Mouse (Mus musculus): Measurements from ENCODE around the gene Wwc1.

The Wwc1 gene
- long read RNA-seq, experiment 1, full-length matches to known transcripts, result 2 of 17 reads
- long read RNA-seq, experiment 1, partial matches to known transcripts, result 8 of 17 reads
- long read RNA-seq, experiment 1, other reads (novel, unspliced or antisense), result 7 of 17 reads
- long read RNA-seq, experiment 2, partial matches to known transcripts, result 9 of 16 reads
- long read RNA-seq, experiment 2, other reads (novel, unspliced or antisense), result 7 of 16 reads

DNA sequence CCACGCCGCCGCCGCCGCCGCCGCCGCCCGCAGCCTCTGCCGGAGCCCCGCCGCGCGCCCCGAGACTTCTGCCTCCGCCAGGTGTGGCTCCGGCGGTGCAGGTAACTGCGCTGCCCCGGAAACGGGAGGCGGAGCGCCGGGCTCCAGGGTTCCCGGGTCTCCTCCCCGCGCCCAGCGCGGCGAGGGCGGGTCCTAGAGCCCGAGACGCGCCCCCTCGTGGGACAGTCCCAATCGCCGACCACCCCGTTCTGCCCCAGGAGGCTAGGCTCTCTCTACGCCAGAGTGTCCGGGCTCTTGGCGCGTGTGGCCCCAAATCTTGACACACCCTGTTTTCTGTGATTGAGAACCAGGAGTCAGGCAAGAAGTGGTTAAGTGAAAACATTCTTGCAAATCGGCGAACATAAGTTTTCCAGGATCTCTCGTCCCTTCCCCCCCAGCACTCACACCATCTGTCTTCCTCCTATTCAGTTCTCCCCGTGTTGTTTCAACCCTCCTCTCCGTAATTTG lies at the start of gene Wwc1:
TSS of gene Wwc1 (minus strand) at position 117 of the 507 bp plus-strand sequence.
- intact Hi-C loops (cut with DNase I), result no loop called here

DNA sequence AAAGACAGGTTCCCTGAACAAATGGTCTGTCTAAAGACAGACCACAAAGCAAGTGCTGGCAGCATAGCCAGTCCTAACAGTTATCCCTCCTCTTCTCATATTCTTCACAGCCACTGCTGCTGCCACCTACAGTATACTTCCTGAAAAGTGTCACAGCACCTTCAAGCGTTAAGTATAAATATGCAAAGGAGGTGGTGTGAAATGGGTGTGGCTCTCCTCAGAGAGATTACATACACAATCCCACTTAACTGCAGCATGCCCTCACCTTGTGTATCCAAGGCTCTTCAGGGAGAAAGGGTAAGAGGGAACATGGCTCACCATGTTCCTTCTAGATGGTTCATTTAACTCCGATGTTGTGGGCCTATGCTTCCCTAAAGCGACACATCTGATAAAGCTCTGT lies 39.7 kb upstream of the Wwc1 start:
- intact Hi-C loops (cut with DNase I), result no loop called here

DNA sequence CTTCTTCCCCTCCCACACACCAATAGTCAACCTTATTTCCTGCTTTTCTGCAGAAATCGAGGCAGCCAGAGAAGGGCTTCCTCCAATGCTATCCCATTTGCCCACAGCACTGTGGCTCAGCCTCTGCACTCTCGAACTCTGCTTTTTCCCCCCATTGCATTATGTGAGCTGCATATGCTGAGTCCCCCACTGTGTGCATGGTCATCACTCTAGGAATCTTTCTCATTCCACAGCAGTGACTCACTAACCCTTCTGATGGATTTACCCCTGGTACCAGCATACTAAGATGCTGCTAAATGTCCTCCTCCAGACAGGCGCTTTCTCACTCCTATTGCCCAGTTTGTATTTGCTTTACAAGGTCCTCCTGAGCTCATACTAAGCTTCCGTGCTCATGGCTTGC lies 32.9 kb upstream of the Wwc1 start:
- intact Hi-C loops (cut with DNase I), result no loop called here

DNA sequence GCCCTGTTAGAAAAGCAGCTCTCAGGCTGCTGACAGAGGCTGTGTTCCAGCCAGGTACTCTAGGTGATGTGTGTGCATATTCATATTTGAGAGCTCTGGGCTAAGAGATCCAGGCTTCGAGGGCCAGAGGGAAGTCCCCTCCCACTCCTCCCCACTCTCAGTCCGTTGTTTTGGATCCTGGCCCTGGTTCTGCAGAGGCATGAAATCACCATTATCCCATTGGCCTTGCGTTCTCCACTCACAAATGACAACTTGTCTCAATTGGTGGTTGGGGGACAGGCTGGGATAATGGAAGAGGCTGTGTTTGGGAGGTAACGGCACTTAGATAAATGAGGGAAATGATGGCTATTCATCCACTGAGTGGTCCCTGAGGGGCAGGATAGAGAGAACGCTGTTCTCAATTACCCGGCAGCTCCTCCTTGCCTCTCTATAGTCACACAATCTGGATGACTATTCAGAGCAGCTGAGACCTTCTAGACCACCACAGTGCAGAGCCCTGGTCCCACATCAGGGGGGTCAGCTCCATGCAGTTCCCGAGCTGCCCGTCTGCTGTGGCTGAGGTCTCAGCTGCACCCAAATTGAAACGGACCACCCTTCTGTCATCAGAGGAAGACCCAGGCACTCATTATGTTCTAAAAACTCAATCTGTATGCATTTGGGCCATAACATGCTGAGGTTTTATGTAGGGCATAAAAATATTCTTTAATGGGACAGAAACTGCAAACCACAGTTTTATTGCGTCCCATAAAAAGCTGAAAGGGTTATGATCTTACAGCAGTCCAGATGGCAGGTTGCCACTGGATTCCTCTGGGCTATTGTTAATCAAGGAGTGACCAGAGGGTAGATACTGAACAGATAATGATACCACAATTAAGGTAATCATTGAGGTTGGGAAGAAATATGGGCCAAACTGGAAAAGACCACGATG lies 29.2 kb upstream of the Wwc1 start:
- intact Hi-C loops (cut with DNase I), result no loop called here

DNA sequence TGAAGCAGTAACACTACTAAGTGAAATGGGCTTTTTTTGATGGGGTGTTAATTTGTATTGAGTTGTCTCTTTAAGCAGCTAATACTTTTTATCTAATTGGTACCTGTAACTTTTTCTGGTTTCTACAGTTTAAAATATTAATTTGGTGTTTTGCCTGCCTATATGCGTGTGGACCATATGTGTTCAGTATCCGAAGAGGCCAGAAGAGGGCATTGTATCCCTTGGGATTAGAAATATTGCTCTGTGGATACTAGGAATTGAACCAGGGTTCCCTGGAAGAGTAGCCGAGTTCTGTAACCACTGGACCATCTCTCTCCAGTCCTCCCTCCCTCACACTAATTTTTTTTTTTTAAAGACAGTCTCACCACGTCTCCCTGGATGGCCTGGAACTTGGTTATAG lies 22.6 kb upstream of the Wwc1 start:
- intact Hi-C loops (cut with DNase I), result loop anchor here (5.0 kb wide), 1 partner anchor 171 kb away; the partner anchor contains the start of gene Rars

DNA sequence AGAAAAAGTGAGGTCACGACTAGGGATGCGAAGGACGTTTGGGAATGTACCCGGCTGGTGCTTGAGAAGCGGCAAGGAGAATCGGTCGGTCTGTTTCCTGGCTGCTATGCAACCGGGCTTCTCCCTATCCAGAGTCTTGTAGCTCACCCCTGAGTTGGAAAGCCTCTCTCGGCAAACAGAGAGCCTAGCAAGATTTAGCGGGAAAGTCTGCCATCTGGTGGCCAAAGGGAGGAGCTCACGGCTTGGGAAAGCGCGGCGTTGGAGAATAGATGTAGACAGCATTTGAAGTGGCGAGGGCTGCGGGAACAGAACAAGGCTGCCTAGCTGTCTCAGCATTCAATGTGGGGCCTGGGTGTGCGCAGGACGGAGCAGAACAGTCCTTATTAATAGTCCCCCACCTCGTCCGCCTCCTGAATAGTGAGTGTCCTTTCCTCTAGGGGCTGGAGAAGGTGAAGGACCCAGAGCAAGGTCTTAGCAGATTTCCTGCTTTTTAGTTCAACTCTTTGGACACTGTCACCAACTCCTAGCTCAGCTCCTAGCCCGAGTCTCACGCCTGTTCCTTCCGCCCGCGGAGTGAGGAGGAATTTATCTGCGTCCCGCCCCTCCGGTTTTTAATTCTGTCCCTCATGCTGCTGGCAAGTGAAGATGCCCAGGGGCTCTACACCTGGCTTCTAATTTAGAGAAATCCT lies 21.1 kb upstream of the Wwc1 start:
- intact Hi-C loops (cut with DNase I), result loop anchor here (2.0 to 5.0 kb wide), 2 partner anchors 79 to 169 kb away; partner anchors contain the start of gene Rars

DNA sequence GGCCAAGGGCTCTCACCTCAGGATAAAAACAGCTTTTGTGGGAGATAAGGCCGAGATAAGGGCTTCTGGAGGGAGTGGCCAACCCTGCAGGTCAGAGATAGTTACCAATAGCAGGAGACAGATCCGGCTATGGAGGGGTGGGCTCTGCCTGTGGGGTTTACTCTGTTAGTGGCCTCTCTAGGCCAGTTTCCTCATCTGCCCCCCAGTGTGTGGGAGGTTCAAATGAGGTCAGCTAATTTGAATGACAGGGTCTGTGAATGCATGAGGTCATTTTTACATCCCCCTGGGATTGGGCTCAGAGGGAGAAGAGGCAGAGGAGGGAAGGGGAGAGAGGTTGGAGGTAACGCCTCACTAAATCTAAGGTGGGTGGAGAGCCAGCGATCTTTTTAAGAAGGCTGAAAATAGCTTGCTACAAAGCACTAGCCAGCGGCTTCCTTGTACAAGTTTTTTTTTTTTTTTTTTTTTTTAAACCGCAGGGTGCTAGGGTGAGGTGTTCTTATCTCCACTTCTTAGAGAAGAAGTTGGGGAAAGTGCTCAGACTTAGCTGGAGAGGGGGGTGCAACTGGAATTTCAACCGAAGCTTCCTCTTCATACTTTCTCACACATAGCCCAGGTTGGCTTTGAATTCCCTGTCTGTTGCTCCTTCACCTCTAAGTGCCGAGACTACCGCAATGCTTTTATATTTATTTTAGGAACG lies 20.4 kb upstream of the Wwc1 start:
- intact Hi-C loops (cut with DNase I), result loop anchor here (2.0 to 5.0 kb wide), 2 partner anchors 78 to 168 kb away; partner anchors contain the start of gene Rars

DNA sequence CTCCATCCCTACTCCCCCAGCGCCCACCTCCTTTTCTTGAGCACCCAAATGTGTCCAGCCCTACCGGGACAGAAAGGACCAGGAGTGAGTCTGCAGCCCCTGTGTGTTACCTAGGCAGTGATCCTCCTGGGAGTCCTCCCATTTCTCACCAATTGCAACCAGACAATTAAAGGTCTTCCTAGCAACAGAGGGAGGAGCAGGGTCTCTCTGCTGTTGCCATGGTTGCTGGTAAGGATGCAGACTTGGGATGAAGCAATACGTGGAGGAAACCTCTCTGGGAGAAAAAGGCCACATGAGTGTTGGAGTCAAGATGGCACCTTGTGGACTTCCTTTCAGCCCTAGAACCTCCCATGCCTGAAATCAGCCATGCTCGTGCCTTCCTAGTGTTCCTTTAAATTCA lies 19.7 kb upstream of the Wwc1 start:
- intact Hi-C loops (cut with DNase I), result loop anchor here (2.0 to 5.0 kb wide), 2 partner anchors 77 to 168 kb away; partner anchors contain the start of gene Rars

DNA sequence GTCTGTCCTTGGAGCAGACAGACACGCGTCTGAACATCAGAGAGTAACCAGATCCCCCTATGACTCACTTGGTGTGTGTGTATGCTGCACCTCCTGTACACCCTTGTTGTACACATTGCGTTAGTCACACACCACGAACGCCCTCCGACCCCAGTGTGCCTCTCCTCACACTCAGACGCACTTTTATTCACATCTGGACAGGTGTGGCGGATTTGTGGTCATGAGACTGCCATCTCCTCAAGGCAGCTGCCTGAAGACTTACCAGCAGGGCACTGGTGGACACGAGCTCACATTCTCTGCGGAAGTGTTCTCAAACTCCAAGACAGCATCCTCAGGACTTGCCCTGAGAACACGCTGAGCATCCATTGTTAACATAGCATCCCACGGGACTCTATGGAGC lies 17.7 kb upstream of the Wwc1 start:
- intact Hi-C loops (cut with DNase I), result no loop called here

DNA sequence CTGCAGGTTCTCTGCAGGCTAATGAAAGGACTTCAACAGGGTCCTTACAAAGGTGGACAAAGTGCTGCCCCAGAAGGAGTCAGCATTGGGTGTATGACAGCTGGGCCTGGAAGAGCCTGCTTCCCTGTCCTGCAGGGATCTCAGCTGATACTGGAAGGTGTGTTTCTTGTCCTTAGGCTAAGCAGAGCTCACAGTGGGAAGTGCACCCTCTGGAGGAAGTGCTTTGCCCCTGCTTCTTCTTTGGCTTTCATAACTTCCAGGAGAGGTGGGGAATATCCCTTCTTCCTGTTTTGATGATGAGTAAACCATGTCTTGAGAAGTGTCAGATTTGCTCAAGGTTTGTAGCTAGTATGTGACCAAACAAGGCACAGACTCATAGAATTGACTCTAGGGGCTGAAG lies 15.0 kb upstream of the Wwc1 start:
- intact Hi-C loops (cut with DNase I), result no loop called here

DNA sequence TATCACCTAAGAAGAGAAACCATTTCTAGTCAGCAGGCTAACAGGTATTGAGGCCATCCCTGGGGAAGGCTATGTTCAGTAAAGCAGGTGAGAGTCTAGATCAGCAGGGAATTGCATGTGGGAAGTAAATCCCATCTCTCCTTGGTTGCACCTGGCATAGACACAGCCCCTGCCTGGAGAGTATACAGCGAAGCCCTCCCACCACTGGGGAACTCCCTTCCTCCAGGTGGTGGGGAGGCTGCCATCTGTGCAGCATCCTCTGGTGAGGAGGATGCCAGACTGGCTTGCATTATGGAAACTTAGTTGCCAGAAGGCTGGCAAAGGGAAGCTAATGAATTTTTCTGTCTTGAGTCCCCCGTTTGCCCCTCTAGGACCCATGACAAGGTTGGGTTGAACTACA lies 11.5 kb upstream of the Wwc1 start:
- intact Hi-C loops (cut with DNase I), result no loop called here

DNA sequence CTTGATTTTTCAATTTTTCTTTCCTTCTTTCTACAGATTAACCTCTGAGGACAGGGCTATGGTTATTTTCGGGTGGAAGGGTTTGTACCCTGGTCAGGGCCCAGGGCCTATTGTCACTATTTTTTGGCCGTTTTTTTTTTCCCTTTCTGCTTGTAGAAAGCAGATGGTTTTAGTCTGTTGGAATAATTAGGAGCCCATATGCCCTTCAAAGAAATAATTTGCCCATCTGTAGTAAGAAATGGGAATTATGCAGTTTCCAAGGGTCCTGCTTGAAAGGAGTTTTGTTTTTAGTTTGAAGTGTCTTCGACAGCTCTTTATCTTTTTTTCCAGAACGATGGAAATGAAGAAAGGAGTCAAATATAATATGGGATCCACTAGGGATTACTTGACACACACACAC lies 9.6 kb upstream of the Wwc1 start:
- intact Hi-C loops (cut with DNase I), result no loop called here

DNA sequence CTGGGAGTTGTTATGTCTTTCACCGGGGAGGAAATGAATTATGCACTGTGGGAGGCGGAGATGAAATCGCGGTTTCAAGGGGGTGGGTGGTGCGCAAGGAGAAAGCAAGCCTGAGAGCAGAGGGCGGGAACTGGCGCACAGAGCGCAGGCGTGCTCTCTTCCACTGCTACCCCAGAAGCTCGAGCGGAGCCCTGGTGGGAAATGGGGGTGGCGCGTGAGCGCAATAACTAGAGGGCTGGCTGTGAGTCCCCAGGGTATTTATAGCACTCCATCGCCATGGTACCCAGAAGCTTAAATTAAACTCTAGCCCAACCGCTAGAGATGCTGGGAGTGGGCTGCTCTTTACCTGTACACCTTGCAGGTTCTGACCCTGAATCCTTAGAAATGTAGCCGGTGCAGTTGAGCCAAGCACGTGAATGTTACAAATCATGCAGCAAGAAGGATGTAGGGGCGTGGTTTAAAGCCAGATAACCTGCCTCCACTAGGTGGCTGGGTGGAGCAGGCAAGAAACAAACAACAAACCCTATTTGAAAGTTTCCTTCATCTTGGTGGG lies 5.6 kb upstream of the Wwc1 start:
- intact Hi-C loops (cut with DNase I), result no loop called here

DNA sequence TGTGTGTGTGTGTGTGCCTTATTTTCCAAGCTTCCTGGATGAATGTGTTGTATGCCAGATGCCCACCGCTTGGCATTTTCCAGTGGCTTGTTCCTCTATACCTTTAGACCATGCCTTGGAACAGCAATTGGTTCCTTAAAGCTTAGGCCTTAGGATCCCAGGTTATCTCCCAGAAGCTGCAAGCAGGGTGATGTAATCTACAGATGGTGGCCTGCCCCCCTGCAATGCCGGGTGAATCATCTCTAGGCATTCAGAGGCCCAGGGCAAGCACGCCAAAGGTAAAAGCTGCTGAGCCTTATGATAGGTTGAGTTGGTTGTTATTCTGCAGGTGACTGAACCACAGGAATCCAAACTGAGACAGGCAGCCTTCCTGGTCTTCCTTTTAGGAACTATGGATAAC lies 2.4 kb upstream of the Wwc1 start:
- intact Hi-C loops (cut with DNase I), result no loop called here

DNA sequence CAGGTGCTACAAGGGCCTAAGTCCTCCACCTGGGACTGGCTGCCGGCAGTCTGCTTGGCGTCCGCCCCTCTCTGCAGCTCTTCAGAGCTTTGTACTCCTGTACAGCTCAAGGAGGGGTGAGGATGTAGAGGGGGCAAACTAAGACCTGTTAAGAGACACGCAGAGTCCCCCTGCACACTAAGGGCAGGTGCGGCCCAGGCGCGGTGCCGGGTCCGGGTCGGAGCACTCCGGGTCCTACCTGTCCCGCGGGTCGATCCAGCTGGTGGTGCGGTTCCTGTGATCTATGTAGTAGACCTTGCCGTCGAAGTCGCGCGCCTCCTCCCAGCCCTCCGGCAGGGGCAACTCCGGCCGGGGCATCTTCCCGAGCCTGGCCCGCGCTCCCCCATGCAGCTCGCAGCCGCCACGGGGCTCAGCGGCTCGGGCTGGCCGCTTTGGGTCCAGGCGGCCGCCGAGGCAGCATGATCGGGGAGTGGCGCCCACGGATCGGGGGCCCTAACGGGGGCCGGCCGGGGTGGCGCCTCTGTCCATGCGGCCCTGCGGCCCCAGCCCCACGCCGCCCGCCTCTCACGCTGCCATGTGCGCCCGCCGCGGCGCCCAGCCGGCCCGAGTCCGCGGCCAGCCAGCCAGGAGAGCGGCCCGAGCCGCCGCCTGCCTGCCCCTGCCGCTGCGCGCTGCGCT lies 455 bp downstream of the Wwc1 start:
- intact Hi-C loops (cut with DNase I), result no loop called here

DNA sequence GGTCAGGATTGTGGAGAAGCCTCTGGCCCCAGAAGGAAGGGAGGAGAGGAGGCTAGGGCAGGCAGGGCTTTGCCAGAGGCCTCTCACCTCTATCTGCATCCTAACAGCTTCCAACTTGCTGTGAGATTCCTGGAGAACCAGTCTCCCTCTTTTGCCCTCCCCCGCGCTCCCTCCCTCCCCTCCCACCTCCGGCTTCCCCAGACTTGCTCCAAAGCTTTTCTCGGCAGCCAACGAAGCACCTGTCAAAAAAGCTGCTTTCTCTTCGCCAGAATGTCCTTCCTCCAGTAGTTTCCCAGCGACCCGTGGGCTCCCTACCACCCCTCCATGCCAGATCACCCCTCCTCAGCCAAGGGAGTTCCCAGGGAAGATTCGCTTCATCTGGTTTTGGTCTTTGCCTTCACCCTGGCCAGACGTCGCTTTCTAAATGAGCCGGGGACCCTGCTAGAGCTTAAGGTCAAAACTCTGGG lies 1.0 kb downstream of the Wwc1 start:
- intact Hi-C loops (cut with DNase I), result no loop called here

DNA sequence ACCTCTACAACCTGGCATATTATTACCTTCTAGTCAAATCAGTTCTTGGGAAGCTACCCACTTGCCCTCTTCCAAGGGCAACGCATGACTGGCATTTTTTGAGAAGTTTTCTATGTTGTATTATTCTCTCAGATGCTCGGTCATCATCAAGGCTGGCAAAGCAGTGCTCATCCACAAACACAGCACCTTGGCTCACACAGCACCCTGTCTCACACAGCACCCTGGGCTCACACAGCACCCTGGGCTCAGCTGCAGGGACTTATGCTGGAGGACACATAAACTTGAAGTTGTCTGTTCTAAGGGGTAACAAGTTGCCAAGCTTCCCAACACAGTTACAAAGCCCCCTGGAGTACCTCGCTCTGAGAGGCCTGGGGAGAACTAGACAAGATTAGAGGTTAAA lies 2.5 kb downstream of the Wwc1 start:
- intact Hi-C loops (cut with DNase I), result no loop called here

DNA sequence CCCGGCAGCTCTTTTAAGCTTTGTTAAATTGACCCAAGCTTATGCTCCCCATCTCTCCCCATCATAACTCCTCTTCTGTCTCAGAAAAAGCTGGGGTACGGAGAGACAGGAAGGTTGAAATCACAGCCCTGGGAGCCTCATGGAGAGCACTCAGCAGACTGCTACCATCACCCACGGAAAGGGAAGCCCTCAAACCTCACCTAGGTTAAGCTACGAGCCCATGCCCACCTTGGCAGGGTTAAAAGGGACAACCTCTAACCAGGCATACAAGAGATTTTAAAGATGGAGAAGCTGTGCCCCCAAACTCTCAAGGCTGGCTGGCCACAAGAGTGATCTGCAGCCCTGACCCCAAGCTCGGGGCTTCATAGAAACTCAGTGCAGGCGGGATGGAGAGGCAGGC lies 3.2 kb downstream of the Wwc1 start:
- intact Hi-C loops (cut with DNase I), result no loop called here

DNA sequence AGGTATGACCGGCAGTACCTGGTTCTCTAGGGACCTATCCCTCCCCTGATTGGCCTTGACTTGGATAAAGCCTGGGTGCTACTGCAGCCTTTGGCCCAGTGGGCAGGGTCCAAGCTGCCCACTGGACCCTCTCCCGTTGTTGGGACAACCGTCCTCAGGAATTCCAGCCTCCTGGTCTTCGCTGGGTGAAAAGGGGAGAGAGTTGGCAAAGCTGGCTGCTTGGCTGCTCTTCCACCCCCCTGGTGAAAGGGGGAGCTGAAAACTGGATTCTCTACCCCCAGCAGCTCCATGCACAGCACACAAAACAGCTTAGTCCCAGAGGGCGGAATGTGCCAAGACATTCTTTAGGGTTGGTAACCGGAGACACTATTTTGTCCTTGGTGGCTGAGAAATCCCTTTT lies 3.8 kb downstream of the Wwc1 start:
- intact Hi-C loops (cut with DNase I), result no loop called here
